Mouse (Mus musculus): ENCODE measurements around the gene Pi16.

- no peak for TF ChIP-seq EP300 (IDR thresholded peaks at IDR 0.05; ENCODE audit: low read depth)
- TF ChIP-seq CTCF (IDR thresholded peaks at IDR 0.05; ENCODE audit: low read depth), result no peak
Observed at GRCm38 (mm10) chr17:29340406-29341261, 23.2 kb downstream of the Pi16 start.
